Mouse (Mus musculus) lung, postnatal 25 days (tissue): ENCODE measurements around the gene Nlk.
A peak's percentile ranks its signal among the peaks of the same experiment; 100 is the strongest.
"Not testable (repeated sequence)": the region's sequence is repeated elsewhere in the genome, so short reads cannot be mapped to it uniquely, and the experiment has no call there.

Source experiments
- DNase-seq: peaks from one replicate; pipeline ENCODE4 v3.0.0; 2022; ENCODE audit warnings: low spot score

The Nlk gene

DNA sequence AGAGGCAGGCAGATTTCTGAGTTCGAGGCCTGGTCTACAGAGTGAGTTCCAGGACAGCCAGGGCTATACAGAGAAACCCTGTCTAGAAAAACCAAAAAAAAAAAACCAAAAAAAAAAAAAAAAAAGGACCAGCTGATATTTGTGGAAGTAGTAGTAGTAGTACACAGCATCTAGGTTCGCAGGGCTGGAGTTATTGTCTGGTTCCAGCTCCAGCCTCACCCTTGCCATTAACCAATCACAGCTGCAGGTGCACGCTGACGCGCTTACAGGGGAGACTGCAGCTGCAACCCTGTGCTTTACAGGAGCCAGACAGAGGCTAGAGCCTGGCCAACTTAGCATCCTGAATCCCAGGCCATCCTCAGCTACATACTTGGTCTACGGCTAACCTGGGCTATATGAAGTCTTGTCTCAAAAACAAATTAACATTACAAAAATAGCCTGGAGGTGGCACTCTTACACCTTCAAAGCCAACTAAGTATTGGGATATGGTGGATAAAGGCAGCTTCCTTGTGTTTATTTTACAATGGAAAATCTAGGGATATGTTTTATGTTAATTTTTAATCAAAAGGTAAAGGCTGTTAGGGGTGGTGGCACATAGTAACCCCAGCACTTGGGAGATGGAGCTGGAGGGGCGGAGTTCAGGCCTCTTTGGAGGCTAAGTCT lies 152.6 kb downstream of the Nlk start:
- DNase-seq, result no peak

DNA sequence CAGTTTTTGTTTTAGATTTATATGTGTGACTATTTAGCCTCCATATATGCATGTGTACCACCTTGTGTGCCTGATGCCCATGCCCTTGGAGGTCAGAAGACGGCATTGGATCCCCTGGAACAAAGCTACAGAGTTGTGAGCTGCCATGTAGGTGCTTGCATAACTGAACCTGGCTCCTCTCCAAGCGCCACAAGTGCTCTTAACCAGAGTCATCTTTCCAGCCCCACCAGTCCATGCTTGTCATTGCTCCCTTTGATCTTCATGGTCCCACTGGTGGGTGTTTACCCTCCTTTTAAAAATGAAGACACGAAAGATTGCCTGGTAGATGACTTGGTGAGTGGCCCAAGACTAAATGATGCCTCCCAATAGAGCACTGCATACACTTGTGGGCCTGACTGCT lies 156.8 kb downstream of the Nlk start:
- DNase-seq, result peak; percentile 60

DNA sequence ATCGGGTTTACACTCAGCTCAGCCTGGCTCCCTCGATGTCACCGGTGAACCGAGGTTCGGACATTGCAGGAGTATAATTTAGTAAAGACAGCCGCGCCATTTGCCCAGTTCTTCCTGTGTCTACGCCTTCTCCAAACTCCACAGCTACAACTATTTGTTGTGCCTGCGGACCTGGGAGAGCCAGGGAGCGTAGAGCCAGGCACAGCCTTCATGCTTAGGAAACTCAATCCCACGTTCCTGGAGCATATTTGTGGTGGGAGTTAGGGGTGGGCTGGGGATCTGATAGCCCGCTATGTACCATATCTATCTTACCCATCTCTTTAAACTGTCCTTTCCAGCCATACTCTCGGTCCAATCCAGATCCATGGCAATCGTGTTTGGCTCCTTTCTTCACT lies 160.5 kb downstream of the Nlk start:
- DNase-seq, result no peak

DNA sequence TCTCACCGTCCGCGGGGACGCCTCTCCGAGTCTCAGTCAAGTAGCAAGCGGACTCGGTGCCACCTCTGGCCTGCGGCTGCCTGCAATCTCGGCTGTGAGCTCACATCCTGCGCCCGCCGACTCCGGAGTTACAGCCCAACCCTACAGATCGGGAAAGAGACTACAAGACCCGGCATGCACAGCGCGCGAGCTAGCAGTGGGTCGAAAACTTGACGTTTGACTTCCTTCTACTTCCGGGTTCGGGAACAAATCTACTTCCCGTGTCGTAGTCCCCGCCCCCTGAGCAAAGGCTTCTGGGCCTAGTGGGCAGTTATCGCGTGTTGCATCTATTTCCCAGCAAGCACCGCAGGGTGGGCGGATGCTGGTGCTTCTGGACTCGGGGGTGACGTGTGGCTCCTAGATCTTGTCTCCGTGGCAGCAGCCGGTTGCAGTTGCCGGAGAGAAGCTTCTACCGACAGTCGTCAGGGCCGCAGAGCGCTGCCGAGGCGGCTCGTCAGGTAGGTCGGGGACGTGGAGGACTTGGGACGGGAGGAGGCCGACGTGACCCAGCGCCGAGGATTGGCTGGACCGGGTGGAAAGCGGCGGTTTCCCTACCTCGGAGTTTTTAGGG lies 161.0 kb downstream of the Nlk start, which contains the start of the genes Tnfaip1 and Ift20:
TSS of gene Tnfaip1 (minus strand) at position 253 of the 610 bp plus-strand sequence.
TSS of gene Ift20 (plus strand) at position 282 of the 610 bp plus-strand sequence.
- DNase-seq, result peak; percentile 100

DNA sequence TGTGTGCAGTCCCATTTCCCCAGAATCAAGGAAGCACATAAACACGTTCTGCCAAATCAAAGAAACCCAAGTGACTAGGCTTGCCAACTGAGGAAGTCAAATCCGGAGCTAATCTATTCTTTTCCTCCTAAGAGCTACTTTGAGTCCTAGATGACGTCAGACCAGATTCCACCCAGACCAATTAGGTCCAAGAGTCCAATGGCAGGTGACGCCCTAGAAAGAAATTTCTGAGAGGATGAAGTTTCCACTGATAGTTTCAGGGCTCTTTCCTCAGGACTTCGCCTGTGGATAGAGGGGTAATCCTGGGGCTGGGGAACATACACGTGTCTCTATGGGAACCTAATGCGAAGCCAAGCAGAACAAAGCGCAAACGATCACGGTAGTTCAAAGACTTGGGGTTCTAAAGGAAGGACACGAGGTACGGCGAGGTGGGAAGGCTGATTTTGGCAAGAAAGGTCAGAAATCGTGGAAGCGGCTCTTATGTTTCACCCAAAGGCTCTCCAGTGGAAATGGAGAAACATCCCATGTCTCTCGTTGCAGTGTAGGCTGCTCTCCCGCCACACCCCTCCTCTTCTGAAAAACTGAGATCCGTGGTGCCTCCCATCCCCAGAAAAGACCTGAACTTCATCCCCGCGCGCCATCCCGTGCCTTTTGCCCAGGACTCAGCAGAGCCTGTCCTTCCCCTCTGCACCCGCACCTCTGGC lies 161.6 kb downstream of the Nlk start:
- peak; percentile 84 for DNase-seq

DNA sequence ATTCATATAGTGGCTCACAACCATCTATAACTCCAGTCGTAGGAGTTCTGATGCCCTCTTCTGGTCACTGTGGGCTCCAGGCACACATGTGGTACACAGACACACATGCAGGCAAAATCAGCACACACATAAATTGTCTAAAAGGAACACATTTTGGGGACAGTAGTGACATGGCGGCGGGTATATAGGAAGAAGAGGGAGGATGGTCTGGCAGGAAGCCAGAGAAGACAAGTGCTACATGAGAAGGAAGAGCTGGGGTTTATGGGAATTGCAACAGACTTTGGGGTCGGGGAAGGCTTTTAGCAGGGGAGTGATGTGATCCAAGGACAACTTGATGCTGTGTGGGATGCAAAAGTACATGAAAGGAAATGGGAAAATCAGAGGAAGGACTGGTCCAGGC lies 162.7 kb downstream of the Nlk start:
- DNase-seq, result no peak

DNA sequence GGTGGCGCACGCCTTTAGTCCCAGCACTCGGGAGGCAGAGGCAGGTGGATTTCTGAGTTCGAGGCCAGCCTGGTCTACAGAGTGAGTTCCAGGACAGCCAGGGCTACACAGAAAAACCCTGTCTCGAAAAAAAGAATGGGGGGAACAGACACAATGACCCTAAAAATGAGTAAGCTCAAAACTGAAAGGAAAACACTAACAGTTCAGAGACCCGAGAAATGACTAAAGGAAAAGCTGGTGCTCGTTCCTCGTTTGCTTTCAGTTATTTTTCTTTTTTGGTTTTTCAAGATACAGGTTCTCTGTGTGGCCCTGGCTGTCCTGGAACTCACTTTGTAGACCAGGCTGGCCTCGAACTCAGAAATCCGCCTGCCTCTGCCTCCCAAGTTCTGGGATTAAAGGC lies 165.7 kb downstream of the Nlk start:
- DNase-seq, result not testable (repeated sequence)

DNA sequence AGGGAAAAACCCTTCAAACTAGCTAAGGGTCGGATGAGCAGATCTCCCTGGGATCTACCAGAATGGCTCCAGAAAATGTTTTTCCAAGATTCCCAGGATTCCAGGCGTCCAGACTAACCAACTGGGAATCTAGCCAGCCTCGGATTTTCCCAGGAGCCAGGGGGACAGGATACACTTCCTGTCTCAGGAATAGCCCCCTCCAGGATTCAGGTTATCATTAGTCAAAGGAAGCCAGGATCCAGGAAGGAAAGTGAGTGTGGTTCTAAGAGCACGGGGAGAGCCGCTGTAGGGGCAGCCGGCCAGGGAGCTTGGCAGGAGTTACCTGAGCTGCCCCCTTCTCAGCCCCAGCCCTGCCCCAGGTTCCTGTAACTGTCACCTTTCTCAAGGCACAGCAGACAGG lies 166.1 kb downstream of the Nlk start:
- DNase-seq, result peak; percentile 43

DNA sequence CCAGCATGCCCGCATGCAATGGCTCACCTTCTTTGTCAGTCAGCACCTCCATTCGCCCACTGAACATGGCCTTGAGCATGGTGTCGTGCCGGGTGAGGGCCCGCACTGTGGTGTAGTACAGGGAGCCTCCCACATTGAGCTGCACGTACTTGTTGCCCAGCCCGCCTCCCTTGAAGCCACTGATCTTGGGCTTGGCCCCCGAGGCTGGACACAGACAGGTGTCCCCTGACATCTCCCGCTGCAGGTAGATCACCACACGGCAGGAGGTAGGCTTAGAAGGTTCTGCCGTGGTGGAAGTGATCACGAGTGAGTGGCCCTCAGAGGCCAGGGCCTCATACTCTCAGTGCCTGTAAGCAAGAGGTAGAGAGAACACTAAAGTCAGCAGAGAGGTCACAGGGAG lies 167.2 kb downstream of the Nlk start:
- DNase-seq, result no peak

DNA sequence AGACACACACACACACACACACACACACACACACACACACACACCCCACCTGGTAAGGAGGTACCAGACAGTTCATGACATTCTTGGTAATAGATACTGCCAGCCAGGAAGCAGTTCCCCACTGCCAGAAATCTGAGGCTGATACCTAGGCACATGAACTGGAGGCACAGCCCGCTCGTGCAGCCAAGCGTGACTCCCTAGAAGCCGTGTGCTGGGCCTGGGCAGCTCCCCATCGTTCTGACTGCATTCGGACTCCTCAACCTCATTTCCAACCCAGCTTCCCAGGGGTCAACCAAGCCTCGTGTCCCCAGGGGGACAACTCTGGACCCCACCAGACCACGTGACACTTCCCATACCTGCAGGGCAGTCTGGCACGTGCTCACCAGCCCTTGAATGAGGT lies 168.5 kb downstream of the Nlk start:
- no peak for DNase-seq

DNA sequence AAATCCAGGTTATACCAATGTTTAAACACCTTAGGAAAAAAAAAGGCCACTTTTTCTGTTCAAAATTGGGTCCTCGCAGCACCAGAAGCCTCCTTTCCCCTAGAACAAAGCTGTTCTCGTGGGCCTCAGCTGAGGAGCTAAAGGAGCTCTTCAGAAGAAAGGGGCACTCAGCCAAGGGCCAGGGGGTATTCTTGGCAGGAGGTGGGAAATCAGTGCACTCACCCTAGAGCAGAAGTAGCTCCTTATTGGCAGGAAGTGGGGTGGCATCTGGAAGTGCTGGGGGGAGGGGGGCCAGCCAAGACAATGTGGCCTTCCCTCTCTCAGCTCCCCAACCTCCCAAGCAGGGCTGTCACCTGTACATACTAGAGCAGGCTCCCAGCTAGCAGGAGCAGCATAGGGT lies 172.3 kb downstream of the Nlk start:
- DNase-seq, result peak; percentile 59

DNA sequence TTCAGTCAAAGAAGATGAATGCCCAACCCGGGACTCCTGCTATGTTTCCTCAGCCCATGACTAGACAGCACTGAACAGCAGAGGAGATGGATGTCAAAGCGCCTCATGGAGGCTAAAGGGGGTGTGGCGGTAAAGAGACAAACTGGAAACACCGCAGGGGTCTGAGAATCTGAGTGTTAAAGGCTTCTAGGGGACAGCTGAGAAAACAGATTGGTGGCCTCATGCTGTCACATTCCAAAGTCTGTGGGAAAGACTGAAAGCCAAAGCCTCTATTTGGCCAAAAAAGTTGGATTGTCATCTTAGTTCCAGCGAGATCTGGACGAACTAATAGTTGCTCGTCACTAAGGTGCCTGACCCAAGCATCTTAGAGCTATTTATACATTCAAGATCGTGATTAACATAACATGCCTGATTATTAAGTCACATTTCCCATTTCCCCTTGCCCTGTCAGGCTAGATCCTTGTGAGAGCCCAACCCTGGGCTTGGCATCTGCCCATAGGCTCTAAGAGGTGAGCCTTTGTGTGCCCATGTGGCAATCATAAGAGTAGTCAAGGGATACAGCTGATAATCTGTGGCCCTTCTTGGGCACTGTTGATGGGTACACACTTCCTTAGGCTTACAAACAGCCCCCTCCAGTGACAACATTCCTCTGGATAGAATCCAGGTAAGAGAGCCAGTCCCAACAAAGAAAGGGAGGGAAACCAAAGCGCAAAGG lies 173.8 kb downstream of the Nlk start:
- peak; percentile 70 for DNase-seq

DNA sequence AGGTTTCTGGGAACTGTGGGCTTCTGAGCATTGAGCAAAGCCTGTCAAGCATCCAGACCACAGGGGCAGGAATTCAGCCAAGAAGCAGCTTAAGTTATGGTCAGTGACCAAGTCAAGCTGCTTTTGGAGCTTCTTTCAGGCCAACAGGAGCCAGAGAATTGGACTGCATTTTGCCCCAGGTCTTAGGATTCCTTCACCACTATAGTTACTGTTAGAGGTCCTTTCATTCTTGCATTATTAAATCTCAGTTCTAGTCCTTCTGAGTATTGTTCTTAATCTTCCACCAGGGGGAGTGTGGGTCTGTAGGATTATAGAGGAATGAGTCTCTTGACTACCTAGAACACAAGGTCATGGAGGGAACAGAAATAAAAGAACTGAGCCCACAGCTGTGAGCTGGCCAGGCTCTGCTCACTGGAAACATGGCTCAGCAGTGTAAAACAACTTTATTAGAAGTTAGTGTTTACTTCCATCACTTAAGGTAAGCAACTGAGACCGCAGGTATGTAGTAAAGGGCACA lies 174.6 kb downstream of the Nlk start:
- peak; percentile 66 for DNase-seq

DNA sequence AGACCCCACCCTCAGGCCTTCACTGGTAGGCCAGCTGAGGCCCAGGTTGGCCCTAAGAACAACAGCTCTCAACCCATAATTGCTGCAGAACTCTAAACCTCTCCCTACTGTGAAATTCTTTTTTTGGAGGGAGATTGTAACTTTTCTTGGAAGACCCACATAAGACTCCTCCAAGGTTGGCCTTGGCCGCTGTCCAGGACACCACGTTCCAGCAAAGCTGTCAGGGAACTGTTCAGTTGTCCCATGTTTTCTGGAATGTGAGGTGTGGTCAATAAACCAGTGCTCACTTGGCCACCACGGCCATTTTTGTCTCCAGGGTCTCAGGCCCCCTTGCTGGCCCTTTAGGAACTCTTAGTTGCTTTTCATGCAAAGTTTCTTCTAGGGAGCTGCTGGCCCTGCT lies 175.3 kb downstream of the Nlk start:
- DNase-seq, result no peak

DNA sequence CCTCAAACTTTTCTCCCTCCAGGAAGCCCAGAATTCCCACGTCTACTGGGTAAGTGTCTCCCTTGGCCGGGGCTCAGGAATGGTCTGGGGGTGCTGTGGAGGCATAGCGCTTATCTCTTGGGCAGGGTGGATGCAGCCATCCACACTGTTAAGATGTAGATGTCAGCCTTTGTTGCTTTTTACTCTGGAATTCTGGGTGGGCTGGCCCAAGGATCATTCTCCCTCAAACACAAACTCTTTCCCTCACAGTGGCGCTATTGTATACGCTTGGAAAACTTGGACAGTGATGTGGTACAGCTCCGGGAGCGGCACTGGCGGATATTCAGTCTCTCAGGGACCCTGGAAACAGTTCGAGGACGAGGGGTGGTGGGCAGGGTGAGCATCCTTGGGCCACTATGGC lies 178.2 kb downstream of the Nlk start:
- DNase-seq, result no peak
